ENCODE assay signal across 8 mouse cellular contexts in the genomic region with DNA sequence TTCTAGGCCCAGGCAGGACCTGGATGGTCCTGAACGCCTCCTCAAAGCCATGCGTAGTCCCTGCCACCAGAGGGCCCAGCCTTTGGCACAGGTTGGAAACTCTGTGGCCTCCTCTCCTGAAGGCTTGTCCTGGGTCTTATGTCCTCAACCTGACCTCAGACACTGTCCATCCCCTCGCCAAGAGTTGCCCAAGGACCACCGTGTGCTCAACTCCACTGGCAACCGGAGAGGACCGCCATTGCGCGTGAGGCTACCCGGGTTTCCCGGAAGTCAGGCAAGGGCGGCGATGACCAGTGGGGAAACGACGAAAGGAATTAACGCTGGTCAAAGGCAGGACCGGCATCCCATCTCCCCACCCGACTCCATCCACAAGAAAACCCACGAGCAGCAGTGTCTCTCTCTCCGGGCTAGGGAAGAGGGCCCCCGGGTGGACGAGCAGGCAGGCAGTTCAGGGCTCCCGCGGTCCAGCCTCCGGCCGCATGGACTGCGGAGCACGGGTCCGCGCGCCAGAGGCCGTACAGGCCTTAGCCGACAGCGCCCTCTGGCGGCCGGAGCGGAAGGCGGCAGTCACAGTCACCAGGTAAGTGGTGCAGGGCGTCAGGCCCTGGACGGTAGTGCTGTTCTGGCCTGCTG. TPM values are rescaled to one million over a fixed set of nuclear protein-coding genes. Genes with fewer than 3 reads are reported as not detected.
A peak's percentile ranks its signal among the peaks of the same experiment; 100 is the strongest.
DNase-seq lines count a peak whose midpoint lies in the region; ATAC-seq lines count a peak whose summit lies in the region.

No protein-coding gene starts in this region.

- peak overlapping the region; percentile 50 for H3K4me3 ChIP-seq in hindbrain, embryonic 13.5 days

- no peaks in the 10 kb centered on the region for H3K9me3 ChIP-seq in hindbrain, embryonic 13.5 days

- no peaks in the 10 kb centered on the region for H3K36me3 ChIP-seq in hindbrain, embryonic 13.5 days

- peak; percentile 83 for ATAC-seq in hindbrain, embryonic 13.5 days (ENCODE audit: low FRiP score)

- WGBS in hindbrain, embryonic 13.5 days, result under 1% methylated on average over 39 of the region's 39 CpGs

- H3K27ac ChIP-seq in hindbrain, embryonic 13.5 days, result peak overlapping the region; percentile 72; the same call in 1 of the 2 replicates

- peaks cover 39% of the 10 kb centered on the region for H3K27me3 ChIP-seq in hindbrain, embryonic 13.5 days

- peak overlapping the region; percentile 80 for H3K9ac ChIP-seq in hindbrain, embryonic 13.5 days

- peaks cover 34% of the 10 kb centered on the region for H3K4me1 ChIP-seq in hindbrain, embryonic 13.5 days (replicated peaks)

- DNase-seq in MN1 (ENCODE audit: low spot score), result peak; percentile 93
- DNase-seq in cerebellum, adult 9-11 months, result peak; percentile 93
- DNase-seq in frontal cortex, postnatal 14 days (ENCODE audit: low spot score in 2 of 2), result peak; percentile 67 to 86
- DNase-seq in layer of hippocampus, postnatal 14 days (ENCODE audit: low spot score in 2 of 2), result peak; percentile 88 to 92
- peak; percentile 94 for DNase-seq in lung, postnatal 14 days
- peak; percentile 91 for DNase-seq in ovary, postnatal 36 days (ENCODE audit: low spot score)
- DNase-seq in thymus, postnatal 25 days, result peak; percentile 81

- peak overlapping the region; percentile 71 for H3K4me2 ChIP-seq in hindbrain, embryonic 13.5 days

RNA-seq across cellular contexts. Expression of gene Vwa1, which starts 4.5 kb away (rescaled TPM):
- 23.2 and 24.4 TPM in 2 replicates for polyA plus RNA-seq in hindbrain, embryonic 13.5 days (2015; fragmentation: Nextera tagmentation; extraction: Ambion mirVana)
- 10 to 100 TPM; 13.5 to 16.8 TPM for total RNA-seq in layer of hippocampus, postnatal 14 days (2021)

RNA-seq across cellular contexts. Expression of gene Atad3a, which starts 9.1 kb away (rescaled TPM):
- 78.1 and 82.3 TPM in 2 replicates for polyA plus RNA-seq in hindbrain, embryonic 13.5 days (2015; fragmentation: Nextera tagmentation; extraction: Ambion mirVana)
- total RNA-seq in layer of hippocampus, postnatal 14 days (2021), result 10 to 100 TPM; 52.5 to 59.7 TPM

RNA-seq across cellular contexts. Expression of gene Tmem88b, which starts 15.7 kb away (rescaled TPM):
- polyA plus RNA-seq in hindbrain, embryonic 13.5 days (2015; fragmentation: Nextera tagmentation; extraction: Ambion mirVana), result 0.49 and 0.62 TPM in 2 replicates
- 10 to 100 TPM; 18.0 to 18.1 TPM for total RNA-seq in layer of hippocampus, postnatal 14 days (2021)

RNA-seq across cellular contexts. Expression of gene Ankrd65, which starts 20.2 kb away (rescaled TPM):
- not detected in 2 replicates for polyA plus RNA-seq in hindbrain, embryonic 13.5 days (2015; fragmentation: Nextera tagmentation; extraction: Ambion mirVana)
- total RNA-seq in layer of hippocampus, postnatal 14 days (2021), result under 1 TPM in 1 of 2 experiments, not detected in 1; 0.48 TPM

RNA-seq across cellular contexts. Expression of gene Mrpl20, which starts 32.7 kb away (rescaled TPM):
- 253 and 261 TPM in 2 replicates for polyA plus RNA-seq in hindbrain, embryonic 13.5 days (2015; fragmentation: Nextera tagmentation; extraction: Ambion mirVana)
- total RNA-seq in layer of hippocampus, postnatal 14 days (2021), result 100 to 1,000 TPM; 105 to 109 TPM

Comparison
In these comparisons a context has a peak if more than half of its experiments do, and no peak if none do; other contexts are left out.
1. Peak in every context shown above with its lines: DNase-seq, ATAC-seq, H3K4me3 ChIP-seq and H3K27ac ChIP-seq.